Mouse (Mus musculus): Measurements from ENCODE around the gene Ptprt. TPM values are rescaled to one million over a fixed set of nuclear protein-coding genes. Genes with fewer than 3 reads are reported as not detected.
"Not testable (repeated sequence)": the region's sequence is repeated elsewhere in the genome, so short reads cannot be mapped to it uniquely, and the experiment has no call there.

The Ptprt gene
- total RNA-seq, 2 experiments from 2014 or later = 0.51 to 0.64 TPM

DNA sequence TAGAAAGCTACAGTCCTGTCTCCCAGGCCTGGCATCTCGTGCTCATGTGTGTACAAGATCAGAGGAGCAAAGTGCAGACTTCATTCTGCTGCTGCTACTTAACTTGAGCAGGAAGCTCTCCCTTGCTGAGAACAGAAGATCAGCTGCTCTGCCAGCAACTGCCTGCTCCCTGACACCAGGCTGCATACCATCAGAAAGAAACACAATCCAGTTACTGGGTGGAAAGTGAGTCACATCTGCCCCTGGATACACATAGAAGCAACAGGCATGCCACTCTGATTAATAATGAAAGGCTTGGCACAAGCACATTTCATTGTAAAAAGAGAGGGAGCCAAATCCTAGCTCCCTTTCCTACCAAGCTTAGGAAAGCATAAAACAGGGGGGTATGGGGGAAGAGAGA is 438.5 kb downstream of the Ptprt start:
- no peak for DNase-seq
- intact Hi-C loops (cut with DNase I) = no loop called here

GRCm38 (mm10) chr2:162220586-162220985 is 440.4 kb downstream of the Ptprt start:
- intact Hi-C loops (cut with DNase I) = no loop called here
- DNase-seq = no peak

DNA sequence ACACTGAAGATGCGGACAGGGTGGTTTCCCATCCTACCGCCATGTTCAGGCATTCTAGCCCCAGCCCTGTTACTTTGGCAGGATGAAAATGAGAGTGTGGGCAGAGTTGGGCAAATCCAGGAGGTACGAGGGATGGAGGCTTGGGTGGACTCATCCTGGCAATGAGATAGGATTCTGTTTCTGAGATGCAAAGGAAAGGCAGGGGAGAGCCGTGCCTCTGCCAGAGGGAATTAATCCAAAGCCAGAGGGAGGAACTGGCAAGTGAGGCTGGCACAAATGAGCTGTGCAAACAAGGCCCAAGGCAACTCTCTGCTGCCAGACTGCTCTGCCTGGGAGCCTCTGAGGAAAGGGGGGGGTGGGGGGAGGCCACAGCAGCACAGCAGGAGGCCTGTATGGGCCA is 441.4 kb downstream of the Ptprt start:
- intact Hi-C loops (cut with DNase I) = no loop called here
- no peak for DNase-seq

DNA sequence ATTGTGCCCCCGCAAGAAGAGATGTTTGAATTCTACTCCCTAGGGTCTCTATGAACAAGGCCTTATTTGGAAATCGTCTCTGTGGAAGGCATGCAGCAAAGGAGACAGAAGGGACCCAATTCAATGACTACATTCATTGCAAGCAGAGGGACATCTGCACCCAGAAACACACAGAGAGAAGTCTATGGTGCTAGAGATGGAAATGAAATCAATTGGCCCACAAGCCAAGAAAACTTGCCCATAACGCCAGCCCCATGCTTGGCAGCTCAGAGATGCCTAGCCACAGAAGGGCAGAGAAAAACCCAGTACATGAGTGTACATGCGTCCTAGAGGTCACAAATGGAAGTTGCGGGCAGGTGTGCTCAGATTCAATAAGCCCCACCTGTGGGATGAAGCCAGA is 443.1 kb downstream of the Ptprt start:
- DNase-seq = no peak
- intact Hi-C loops (cut with DNase I) = no loop called here

DNA sequence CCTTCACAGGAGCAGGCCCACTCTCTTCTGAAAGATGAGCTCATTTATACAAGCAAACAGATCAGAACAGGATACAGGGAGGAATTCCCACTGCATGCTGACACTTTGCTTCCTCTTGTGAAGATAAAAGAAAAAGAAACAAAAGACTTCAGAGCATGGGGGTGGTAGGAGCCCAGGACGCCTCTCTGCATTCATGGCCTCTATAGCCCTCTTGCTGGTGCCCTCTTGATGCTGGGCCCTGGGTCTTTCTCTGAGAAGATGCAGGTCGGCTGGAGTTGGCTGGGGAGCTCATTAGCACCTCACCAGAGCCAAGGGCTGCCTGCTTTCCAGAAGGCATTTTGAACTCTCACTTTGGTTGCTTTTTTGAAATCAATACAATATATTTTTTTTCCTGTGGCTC is 448.6 kb downstream of the Ptprt start:
- intact Hi-C loops (cut with DNase I) = no loop called here
- no peak for DNase-seq

DNA sequence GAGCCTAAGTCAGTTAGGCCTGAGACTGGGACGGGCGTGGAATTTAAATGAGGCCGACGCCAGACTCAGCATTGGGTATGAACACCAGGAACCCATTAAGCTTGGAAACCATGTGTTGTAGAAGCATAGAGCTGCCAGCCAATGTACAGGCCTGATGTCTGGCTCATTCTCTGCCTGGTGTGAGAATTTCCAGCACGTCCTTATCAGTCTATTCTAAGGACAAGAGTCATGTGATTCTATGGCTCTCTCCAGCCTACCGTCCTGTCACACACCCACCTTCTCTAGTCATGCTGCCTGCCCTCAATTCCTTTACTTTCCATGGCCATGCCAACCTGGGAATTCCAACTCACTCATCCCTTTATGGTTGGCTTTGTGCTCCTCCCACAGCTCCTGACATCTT is 450.4 kb downstream of the Ptprt start:
- DNase-seq = no peak
- intact Hi-C loops (cut with DNase I) = no loop called here

GRCm38 (mm10) chr2:162197316-162197715 is 463.6 kb downstream of the Ptprt start:
- no peak for DNase-seq
- intact Hi-C loops (cut with DNase I) = no loop called here

GRCm38 (mm10) chr2:162182621-162183475 is 478.1 kb downstream of the Ptprt start:
- intact Hi-C loops (cut with DNase I) = no loop called here
- DNase-seq = no peak

- intact Hi-C loops (cut with DNase I) = no loop called here
- no peak for DNase-seq
These were observed 479.1 kb downstream of the Ptprt start for GRCm38 (mm10) chr2:162181826-162182225.

DNA sequence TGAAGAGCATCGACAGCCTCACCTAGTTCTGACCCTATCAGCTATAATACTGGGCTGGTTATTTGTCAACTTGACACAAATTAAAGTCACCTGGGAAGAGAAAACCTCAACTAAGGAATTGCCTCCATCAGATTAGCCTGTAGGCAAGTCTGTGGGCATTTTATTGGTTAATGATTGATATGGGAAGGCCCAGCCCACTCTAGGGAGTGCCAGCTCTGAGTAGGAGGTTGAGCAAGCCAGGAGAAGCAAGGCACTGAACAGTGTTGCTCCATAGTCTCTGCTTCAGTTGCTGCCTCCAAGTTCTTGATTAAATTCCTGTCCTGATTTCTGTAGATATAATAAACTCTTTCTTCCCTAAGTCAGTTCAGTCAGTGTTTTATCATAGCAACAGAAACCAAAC is 488.4 kb downstream of the Ptprt start:
- intact Hi-C loops (cut with DNase I) = no loop called here
- no peak for DNase-seq

DNA sequence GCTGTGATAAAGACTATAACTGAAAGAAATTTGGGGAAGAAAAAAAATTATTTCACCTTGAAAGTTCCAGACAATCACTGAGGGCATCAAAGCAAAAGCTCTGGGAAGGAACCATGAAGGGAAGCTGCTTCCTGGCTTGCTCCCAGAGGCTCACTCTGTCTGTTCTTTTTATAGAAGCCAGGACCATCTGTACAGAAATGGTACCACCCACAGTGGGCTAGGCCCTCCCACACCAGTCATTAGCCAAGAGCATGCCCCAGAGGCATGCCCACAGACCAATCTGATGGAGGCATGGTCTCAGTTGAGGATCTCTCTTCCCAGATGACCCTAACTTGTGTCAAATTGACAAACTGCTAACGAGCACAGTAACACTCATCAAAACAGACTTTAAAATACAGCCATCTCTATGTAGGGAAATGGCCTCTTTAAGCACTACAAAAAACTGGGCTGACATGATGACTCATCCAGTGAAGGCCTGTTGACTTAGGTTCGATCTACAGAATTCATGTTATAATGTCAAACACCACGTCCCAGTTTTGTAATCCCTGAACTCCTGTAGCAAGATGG is 519.0 kb downstream of the Ptprt start:
- intact Hi-C loops (cut with DNase I) = no loop called here
- DNase-seq = no peak

DNA sequence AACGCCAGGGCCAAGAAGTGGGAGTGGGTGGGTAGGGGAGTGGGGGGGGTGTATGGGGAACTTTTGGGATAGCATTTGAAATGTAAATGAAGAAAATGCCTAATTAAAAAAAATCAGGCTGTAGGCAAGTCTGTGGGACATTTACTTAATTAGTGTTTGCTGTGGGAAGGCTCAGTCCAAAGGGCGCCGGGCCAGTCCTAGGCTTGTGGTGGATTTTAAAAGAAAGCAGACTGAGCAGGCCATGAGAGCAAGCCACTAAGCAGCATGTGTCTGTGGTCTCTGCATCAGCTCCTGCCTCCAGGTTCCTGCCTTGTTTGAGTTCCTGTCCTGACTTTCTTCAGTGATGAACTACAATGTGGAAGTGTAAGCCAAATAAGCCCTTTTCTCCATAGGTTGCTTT is 524.8 kb downstream of the Ptprt start:
- DNase-seq; intact Hi-C loops (cut with DNase I): not testable (repeated sequence)

- intact Hi-C loops (cut with DNase I) = no loop called here
- no peak for DNase-seq
These were observed 529.2 kb downstream of the Ptprt start for GRCm38 (mm10) chr2:162131607-162132304.

DNA sequence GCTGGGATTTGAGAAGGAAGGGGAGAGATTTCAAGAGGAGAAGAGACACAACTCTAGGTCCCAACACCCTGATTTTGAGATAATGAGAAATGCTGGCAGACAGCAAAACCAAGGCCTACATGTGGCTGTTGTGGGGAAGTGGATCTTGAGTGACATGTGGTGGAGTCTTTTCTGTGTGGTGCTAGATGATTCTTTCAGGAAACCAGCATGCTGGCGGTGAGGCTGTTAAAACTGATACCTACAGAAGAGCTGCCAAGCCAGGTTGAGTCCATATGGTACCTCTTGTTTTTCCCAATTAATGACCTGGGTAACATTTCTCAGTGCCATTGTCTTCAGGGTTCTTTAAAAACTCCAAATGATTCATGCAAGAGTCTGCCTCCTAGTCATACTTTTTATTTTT is 531.1 kb downstream of the Ptprt start:
- intact Hi-C loops (cut with DNase I) = no loop called here
- DNase-seq = no peak

DNA sequence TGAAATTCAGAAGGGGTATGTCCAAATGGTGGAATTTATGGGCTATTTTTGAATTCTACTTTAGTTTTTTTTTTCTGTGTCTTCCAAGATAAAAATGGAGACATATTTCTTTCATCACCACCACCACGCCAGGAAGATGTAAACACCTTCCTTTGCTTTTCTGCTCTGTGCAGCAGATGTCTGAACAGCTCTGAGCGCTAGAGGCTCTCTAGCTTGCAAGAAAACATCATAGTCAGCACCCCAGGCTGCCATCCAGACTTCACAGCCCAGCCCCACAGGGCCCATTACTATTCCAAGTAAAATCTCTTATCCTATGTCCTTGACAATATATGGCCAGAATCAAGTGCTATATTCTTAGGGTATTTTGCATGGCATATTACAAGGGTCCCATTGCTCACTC is 542.9 kb downstream of the Ptprt start:
- no peak for DNase-seq
- intact Hi-C loops (cut with DNase I) = no loop called here

- DNase-seq = no peak
- intact Hi-C loops (cut with DNase I) = no loop called here
These were observed 578.6 kb downstream of the Ptprt start for GRCm38 (mm10) chr2:162082391-162082790.

DNA sequence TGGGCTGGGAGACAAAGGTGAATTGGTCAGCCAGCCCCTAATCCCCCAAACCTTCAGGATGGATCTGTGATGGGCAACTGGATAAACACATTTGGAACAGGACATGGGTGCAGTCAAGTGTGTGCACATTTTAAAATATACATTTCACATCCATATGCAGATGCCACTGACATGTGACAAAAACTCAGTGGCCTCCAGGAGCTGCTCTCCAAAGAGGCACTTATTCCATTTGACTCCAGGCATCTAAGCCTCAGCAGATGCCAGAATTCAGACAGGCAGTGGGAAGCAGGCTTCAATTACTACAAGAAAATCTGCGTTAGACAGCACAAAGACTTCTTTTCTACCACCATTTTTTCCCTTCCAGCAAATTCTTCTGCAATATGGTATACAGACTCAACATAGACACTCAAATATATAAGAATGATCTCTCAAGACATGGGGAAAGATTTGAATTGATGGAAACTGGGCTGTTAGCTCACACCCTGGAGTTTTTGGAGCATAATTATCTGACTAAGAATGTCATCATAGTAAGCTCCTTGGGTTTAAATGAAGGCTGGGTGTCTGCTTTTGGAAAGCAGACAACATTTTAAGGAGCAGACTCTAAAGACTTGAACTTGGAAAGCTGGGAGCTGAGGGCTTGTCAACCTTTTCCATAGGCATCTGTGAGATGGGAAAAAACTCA is 580.1 kb downstream of the Ptprt start:
- intact Hi-C loops (cut with DNase I) = no loop called here
- DNase-seq = no peak

GRCm38 (mm10) chr2:162078571-162079280 is 582.2 kb downstream of the Ptprt start:
- DNase-seq = no peak
- intact Hi-C loops (cut with DNase I) = no loop called here

GRCm38 (mm10) chr2:162052816-162053215 is 608.1 kb downstream of the Ptprt start:
- intact Hi-C loops (cut with DNase I) = no loop called here
- DNase-seq = no peak

DNA sequence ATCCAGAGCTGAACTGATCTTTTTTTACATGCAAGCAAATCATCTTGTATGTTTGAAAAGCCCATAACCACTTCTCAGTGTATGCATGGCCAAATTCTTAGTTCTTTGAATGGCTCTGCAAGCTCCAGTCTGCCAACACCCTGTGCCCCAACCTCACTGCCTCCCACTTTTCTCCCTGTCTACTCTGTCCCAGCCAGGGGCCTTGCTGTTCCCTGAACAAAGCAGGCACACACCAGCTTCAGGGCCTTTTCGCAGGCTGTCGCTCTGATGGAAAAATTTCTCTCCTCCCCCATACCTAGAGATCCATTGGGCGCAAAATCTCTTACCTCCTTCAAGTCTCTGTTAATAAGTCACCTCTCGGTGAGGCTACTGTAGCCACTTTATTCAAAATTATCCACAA is 610.7 kb downstream of the Ptprt start:
- intact Hi-C loops (cut with DNase I) = no loop called here

GRCm38 (mm10) chr2:162035615-162036014 is 625.3 kb downstream of the Ptprt start:
- DNase-seq = no peak
- intact Hi-C loops (cut with DNase I) = no loop called here

More for the DNA sequence above, 610.7 kb downstream of the Ptprt start:
- DNase-seq = no peak

Measured in gastrocnemius, postnatal 36 days (tissue).